Mouse (Mus musculus) brown adipose tissue, adult 24 weeks (tissue): ENCODE results near the gene Tomm6. TPM values are rescaled to one million over a fixed set of nuclear protein-coding genes. Genes with fewer than 3 reads are reported as not detected.

Experiments used
- H3K27ac ChIP-seq: fragments of 200-500 bp; replicated peaks from 2 replicates; pipeline ENCODE4 v1.5.1; 2012; ENCODE audit warnings: low read depth, mild to moderate bottlenecking, low read length
- H3K4me1 ChIP-seq: fragments of 200-500 bp; 2 replicates; pipeline ENCODE4 v1.6.1; 2012; ENCODE audit warnings: low read length, mixed read lengths; ENCODE audit not compliant: control insufficient read depth, insufficient read depth, insufficient read length
- H3K4me3 ChIP-seq: fragments of 200-500 bp; 2 replicates; pipeline ENCODE4 v1.5.1; 2012; ENCODE audit warnings: low read depth, mild to moderate bottlenecking, low read length, moderate library complexity; ENCODE audit not compliant: insufficient read depth
- polyA plus RNA-seq: library from polyadenylated mRNA; stranded (reverse); fragments of >200 nt; gene quantifications from 2 replicates; pipeline ENCODE4 v1.2.4, GENCODE M21; 2012; ENCODE audit not compliant: missing spikeins, insufficient read depth, insufficient read length

Gene Tomm6
- polyA plus RNA-seq, 1 experiment: 307 TPM

GRCm38 (mm10) chr17:47646683-47647082, 41.5 kb downstream of the Tomm6 start:
- Histone ChIP-seq H3K4me3 (no peak overlapping the region), H3K27ac (no peak overlapping the region), H3K4me1 (no peaks in the 10 kb centered on the region)

- Histone ChIP-seq H3K4me1 (no peaks in the 10 kb centered on the region), H3K27ac (no peak overlapping the region), H3K4me3 (no peak overlapping the region)
These were observed 45.2 kb downstream of the Tomm6 start for GRCm38 (mm10) chr17:47642992-47643391.

Other genes starting within 250 kb of the Tomm6 start
- 6.8 and 8.9 TPM in 2 replicates for gene Taf8, start 186.1 kb downstream of the Tomm6 start, polyA plus RNA-seq
- gene Ccnd3, start 183.3 kb downstream of the Tomm6 start, polyA plus RNA-seq: 40.4 and 48.4 TPM in 2 replicates
- 8.6 and 11.0 TPM in 2 replicates for gene Bysl, start 76.9 kb downstream of the Tomm6 start, polyA plus RNA-seq
- 10.7 and 18.0 TPM in 2 replicates for gene Med20, start 76.8 kb downstream of the Tomm6 start, polyA plus RNA-seq
- gene Gm20517, start 76.8 kb downstream of the Tomm6 start, polyA plus RNA-seq: 1.2 and 5.0 TPM in 2 replicates
- 2.1 and 3.3 TPM in 2 replicates for gene Usp49, start 57.7 kb downstream of the Tomm6 start, polyA plus RNA-seq
- gene Frs3, start 644 bp upstream of the Tomm6 start, polyA plus RNA-seq: 1.3 and 3.4 TPM in 2 replicates
- gene Gm21981, start 6.1 kb upstream of the Tomm6 start, polyA plus RNA-seq: 1.3 TPM in 1 of 2 replicates, not detected in the other
- gene Prickle4, start 6.3 kb upstream of the Tomm6 start, polyA plus RNA-seq: 3.5 and 3.6 TPM in 2 replicates
- not detected in 2 replicates for gene Pgc, start 38.5 kb upstream of the Tomm6 start, polyA plus RNA-seq
- 8.7 and 14.8 TPM in 2 replicates for gene Tfeb, start 48.6 kb upstream of the Tomm6 start, polyA plus RNA-seq
- gene Mdfi, start 146.3 kb upstream of the Tomm6 start, polyA plus RNA-seq: not detected in 2 replicates
- 8.5 and 9.2 TPM in 2 replicates for gene Foxp4, start 236.3 kb upstream of the Tomm6 start, polyA plus RNA-seq